Mouse (Mus musculus) cortical plate, adult 2 months (tissue): Measurements from ENCODE around the gene St3gal5.

ENCODE experiments used
- CTCF ChIP-seq: fragments of 200-500 bp; IDR thresholded peaks from 2 replicates; pipeline ENCODE4 v1.5.1; 2011; ENCODE audit warnings: mild to moderate bottlenecking, control low read depth, low read length; ENCODE audit not compliant: insufficient read depth; ENCODE audit errors: extremely low read depth
- POLR2A ChIP-seq: fragments of 200-500 bp; IDR thresholded peaks from 2 replicates; pipeline ENCODE4 v1.6.1; 2011; ENCODE audit warnings: mild to moderate bottlenecking, low read length, control low read depth; ENCODE audit not compliant: insufficient read depth; ENCODE audit errors: extremely low read depth

GRCm38 (mm10) chr6:72100171-72100570 lies 2.8 kb downstream of the St3gal5 start:
- no peak for TF ChIP-seq CTCF
- TF ChIP-seq POLR2A = no peak
